Mouse (Mus musculus): ENCODE results near the gene Gemin6.
"Not testable (repeated sequence)": the region's sequence is repeated elsewhere in the genome, so short reads cannot be mapped to it uniquely, and the experiment has no call there.

Gene Gemin6

GRCm38 (mm10) chr17:80224326-80225116 lies at the start of gene Gemin6:
Gemin6 (plus strand) TSS chr17:80224441.
- DNase-seq (ENCODE audit: low spot score in 2 of 2): peak; percentile 73 to 76

GRCm38 (mm10) chr17:80174699-80175385 lies 49.4 kb upstream of the Gemin6 start:
- DNase-seq (ENCODE audit: low spot score in 2 of 2): no peak

GRCm38 (mm10) chr17:80175386-80175739 lies 48.9 kb upstream of the Gemin6 start:
- DNase-seq (ENCODE audit: low spot score in 2 of 2): no peak

- no peak for DNase-seq (ENCODE audit: low spot score in 2 of 2)
Observed at GRCm38 (mm10) chr17:80175966-80176365, 48.3 kb upstream of the Gemin6 start.

- not testable (repeated sequence) for DNase-seq (ENCODE audit: low spot score in 2 of 2)
Observed at GRCm38 (mm10) chr17:80178846-80179245, 45.4 kb upstream of the Gemin6 start.

GRCm38 (mm10) chr17:80179959-80180358 lies 44.3 kb upstream of the Gemin6 start:
- peak; percentile 52 to 61 for DNase-seq (ENCODE audit: low spot score in 2 of 2)

GRCm38 (mm10) chr17:80180468-80180867 lies 43.8 kb upstream of the Gemin6 start:
- no peak for DNase-seq (ENCODE audit: low spot score in 2 of 2)

- peak in 1 of 2 experiments; percentile 1 for DNase-seq (ENCODE audit: low spot score in 2 of 2)
Observed at GRCm38 (mm10) chr17:80183615-80184014, 40.6 kb upstream of the Gemin6 start.

- no peak for DNase-seq (ENCODE audit: low spot score in 2 of 2)
Observed at GRCm38 (mm10) chr17:80193075-80193474, 31.2 kb upstream of the Gemin6 start.

- DNase-seq (ENCODE audit: low spot score in 2 of 2): no peak
Observed at GRCm38 (mm10) chr17:80199160-80199778, 25.0 kb upstream of the Gemin6 start.

GRCm38 (mm10) chr17:80205657-80206056 lies 18.6 kb upstream of the Gemin6 start:
- no peak for DNase-seq (ENCODE audit: low spot score in 2 of 2)

GRCm38 (mm10) chr17:80206301-80206670 lies 18.0 kb upstream of the Gemin6 start:
- no peak for DNase-seq (ENCODE audit: low spot score in 2 of 2)

GRCm38 (mm10) chr17:80206671-80207581 lies 17.3 kb upstream of the Gemin6 start, which contains the start of the genes Srsf7 and Ttc39d:
Srsf7 (minus strand) TSS chr17:80207307.
Ttc39d (plus strand) TSS chr17:80207460.
- DNase-seq (ENCODE audit: low spot score in 2 of 2): peak; percentile 97 to 98

GRCm38 (mm10) chr17:80213998-80214397 lies 10.2 kb upstream of the Gemin6 start:
- DNase-seq (ENCODE audit: low spot score in 2 of 2): not testable (repeated sequence)

- DNase-seq (ENCODE audit: low spot score in 2 of 2): no peak
Observed at GRCm38 (mm10) chr17:80220131-80220530, 4.1 kb upstream of the Gemin6 start.

- DNase-seq (ENCODE audit: low spot score in 2 of 2): no peak
Observed at GRCm38 (mm10) chr17:80221202-80221601, 3.0 kb upstream of the Gemin6 start.

- DNase-seq (ENCODE audit: low spot score in 2 of 2): no peak
Observed at GRCm38 (mm10) chr17:80221890-80222628, 2.2 kb upstream of the Gemin6 start.

GRCm38 (mm10) chr17:80223829-80224228 lies 412 bp upstream of the Gemin6 start:
- no peak for DNase-seq (ENCODE audit: low spot score in 2 of 2)

- not testable (repeated sequence) for DNase-seq (ENCODE audit: low spot score in 2 of 2)
Observed at GRCm38 (mm10) chr17:80225142-80225541, 901 bp downstream of the Gemin6 start.

GRCm38 (mm10) chr17:80229396-80229795 lies 5.2 kb downstream of the Gemin6 start:
- no peak for DNase-seq (ENCODE audit: low spot score in 2 of 2)

- DNase-seq (ENCODE audit: low spot score in 2 of 2): no peak
Observed at GRCm38 (mm10) chr17:80233844-80234243, 9.6 kb downstream of the Gemin6 start.

Measured in frontal cortex, postnatal 14 days (tissue).